Mouse (Mus musculus): ENCODE results near the gene Kpnb1. TPM values are rescaled to one million over a fixed set of nuclear protein-coding genes. Genes with fewer than 3 reads are reported as not detected.
"Not testable (repeated sequence)": the region's sequence is repeated elsewhere in the genome, so short reads cannot be mapped to it uniquely, and the experiment has no call there.

Kpnb1 gene
- polyA plus RNA-seq, 1 experiment from 2014 or later = 39.0 TPM

- not testable (repeated sequence) for H3K36me3 ChIP-seq (ENCODE audit: control insufficient read depth, insufficient read depth); ATAC-seq; H3K27me3 ChIP-seq (replicated peaks; ENCODE audit: control insufficient read depth, insufficient read depth, low read length); H3K4me2 ChIP-seq (ENCODE audit: low read length); H3K9ac ChIP-seq (replicated peaks; ENCODE audit: low read depth, low read length); H3K27ac ChIP-seq (ENCODE audit: low read length); H3K9me3 ChIP-seq (ENCODE audit: control insufficient read depth, low read length); H3K4me3 ChIP-seq (replicated peaks; ENCODE audit: low read length)
- 86% methylated on average over 6 of the region's 6 CpGs for WGBS
- peaks cover 24% of the 10 kb centered on the region for H3K4me1 ChIP-seq (replicated peaks; ENCODE audit: control insufficient read depth, insufficient read depth, low read length)
These were observed 2.0 kb upstream of the Kpnb1 start for GRCm38 (mm10) chr11:97189645-97190044.

GRCm38 (mm10) chr11:97189231-97189630, 1.6 kb upstream of the Kpnb1 start:
- Histone ChIP-seq H3K9me3 (ENCODE audit: control insufficient read depth, low read length) (no peaks in the 10 kb centered on the region), H3K9ac (replicated peaks; ENCODE audit: low read depth, low read length) (no peak overlapping the region), H3K27ac (ENCODE audit: low read length) (no peak overlapping the region; the same call in 1 of the 2 replicates), H3K36me3 (ENCODE audit: control insufficient read depth, insufficient read depth) (peaks cover 7% of the 10 kb centered on the region), H3K4me1 (replicated peaks; ENCODE audit: control insufficient read depth, insufficient read depth, low read length) (peaks cover 24% of the 10 kb centered on the region), H3K4me2 (ENCODE audit: low read length) (peak overlapping the region; percentile 80), H3K27me3 (replicated peaks; ENCODE audit: control insufficient read depth, insufficient read depth, low read length) (no peaks in the 10 kb centered on the region), H3K4me3 (replicated peaks; ENCODE audit: low read length) (no peak overlapping the region; the same call in 1 of the 2 replicates)
- ATAC-seq = no peak
- WGBS = 40% methylated on average over 3 of the region's 3 CpGs

GRCm38 (mm10) chr11:97188643-97188955, 918 bp upstream of the Kpnb1 start:
- under 1% methylated on average over 15 of the region's 15 CpGs for WGBS
- Histone ChIP-seq H3K27ac (ENCODE audit: low read length) (peak overlapping the region; percentile 79), H3K9me3 (ENCODE audit: control insufficient read depth, low read length) (no peaks in the 10 kb centered on the region), H3K9ac (replicated peaks; ENCODE audit: low read depth, low read length) (peak overlapping the region; percentile 53), H3K27me3 (replicated peaks; ENCODE audit: control insufficient read depth, insufficient read depth, low read length) (no peaks in the 10 kb centered on the region), H3K4me3 (replicated peaks; ENCODE audit: low read length) (peak overlapping the region; percentile 87), H3K4me2 (ENCODE audit: low read length) (peak overlapping the region; percentile 80), H3K36me3 (ENCODE audit: control insufficient read depth, insufficient read depth) (peaks cover 10% of the 10 kb centered on the region), H3K4me1 (replicated peaks; ENCODE audit: control insufficient read depth, insufficient read depth, low read length) (peaks cover 26% of the 10 kb centered on the region)
- ATAC-seq = no peak

GRCm38 (mm10) chr11:97186947-97187763, 526 bp downstream of the Kpnb1 start:
- Histone ChIP-seq H3K4me1 (replicated peaks; ENCODE audit: control insufficient read depth, insufficient read depth, low read length) (peaks cover 26% of the 10 kb centered on the region), H3K9ac (replicated peaks; ENCODE audit: low read depth, low read length) (peak overlapping the region; percentile 83), H3K36me3 (ENCODE audit: control insufficient read depth, insufficient read depth) (peaks cover 10% of the 10 kb centered on the region), H3K27me3 (replicated peaks; ENCODE audit: control insufficient read depth, insufficient read depth, low read length) (no peaks in the 10 kb centered on the region), H3K9me3 (ENCODE audit: control insufficient read depth, low read length) (no peaks in the 10 kb centered on the region), H3K27ac (ENCODE audit: low read length) (peak overlapping the region; percentile 95), H3K4me3 (replicated peaks; ENCODE audit: low read length) (peak overlapping the region; percentile 87), H3K4me2 (ENCODE audit: low read length) (peak overlapping the region; percentile 66)
- peak; percentile 69 for ATAC-seq
- 1% methylated on average over 31 of the region's 74 CpGs for WGBS

GRCm38 (mm10) chr11:97185704-97186614, 1.7 kb downstream of the Kpnb1 start:
- Histone ChIP-seq H3K4me3 (replicated peaks; ENCODE audit: low read length) (peak overlapping the region; percentile 87), H3K4me2 (ENCODE audit: low read length) (peak overlapping the region; percentile 66), H3K27ac (ENCODE audit: low read length) (no peak overlapping the region), H3K9ac (replicated peaks; ENCODE audit: low read depth, low read length) (no peak overlapping the region), H3K27me3 (replicated peaks; ENCODE audit: control insufficient read depth, insufficient read depth, low read length) (no peaks in the 10 kb centered on the region), H3K4me1 (replicated peaks; ENCODE audit: control insufficient read depth, insufficient read depth, low read length) (peaks cover 26% of the 10 kb centered on the region), H3K36me3 (ENCODE audit: control insufficient read depth, insufficient read depth) (peaks cover 17% of the 10 kb centered on the region), H3K9me3 (ENCODE audit: control insufficient read depth, low read length) (no peaks in the 10 kb centered on the region)
- 60% methylated on average over 5 of the region's 5 CpGs for WGBS
- ATAC-seq = no peak

- H3K4me1 ChIP-seq (replicated peaks; ENCODE audit: control insufficient read depth, insufficient read depth, low read length) = peaks cover 26% of the 10 kb centered on the region
- H3K4me3 ChIP-seq (replicated peaks; ENCODE audit: low read length) = no peak overlapping the region
- H3K27me3 ChIP-seq (replicated peaks; ENCODE audit: control insufficient read depth, insufficient read depth, low read length) = no peaks in the 10 kb centered on the region
- no peak overlapping the region for H3K27ac ChIP-seq (ENCODE audit: low read length)
- peaks cover 27% of the 10 kb centered on the region for H3K36me3 ChIP-seq (ENCODE audit: control insufficient read depth, insufficient read depth)
- 78% methylated on average over 5 of the region's 5 CpGs for WGBS
- H3K9ac ChIP-seq (replicated peaks; ENCODE audit: low read depth, low read length) = no peak overlapping the region
- no peaks in the 10 kb centered on the region for H3K9me3 ChIP-seq (ENCODE audit: control insufficient read depth, low read length)
- H3K4me2 ChIP-seq (ENCODE audit: low read length) = no peak overlapping the region
- no peak for ATAC-seq
These were observed 2.8 kb downstream of the Kpnb1 start for GRCm38 (mm10) chr11:97184875-97185274.

- H3K9me3 ChIP-seq (ENCODE audit: control insufficient read depth, low read length) = no peaks in the 10 kb centered on the region
- H3K4me3 ChIP-seq (replicated peaks; ENCODE audit: low read length) = no peak overlapping the region
- WGBS = 94% methylated on average over 3 of the region's 3 CpGs
- H3K27me3 ChIP-seq (replicated peaks; ENCODE audit: control insufficient read depth, insufficient read depth, low read length) = no peaks in the 10 kb centered on the region
- no peak overlapping the region for H3K27ac ChIP-seq (ENCODE audit: low read length)
- H3K4me2 ChIP-seq (ENCODE audit: low read length) = no peak overlapping the region
- peaks cover 15% of the 10 kb centered on the region; the same call in 1 of the 2 replicates for H3K4me1 ChIP-seq (replicated peaks; ENCODE audit: control insufficient read depth, insufficient read depth, low read length)
- ATAC-seq = no peak
- peaks cover 41% of the 10 kb centered on the region for H3K36me3 ChIP-seq (ENCODE audit: control insufficient read depth, insufficient read depth)
- H3K9ac ChIP-seq (replicated peaks; ENCODE audit: low read depth, low read length) = no peak overlapping the region
These were observed 5.2 kb downstream of the Kpnb1 start for GRCm38 (mm10) chr11:97182446-97182845.

GRCm38 (mm10) chr11:97181061-97181460, 6.6 kb downstream of the Kpnb1 start:
- H3K9me3 ChIP-seq (ENCODE audit: control insufficient read depth, low read length) = no peaks in the 10 kb centered on the region
- H3K4me1 ChIP-seq (replicated peaks; ENCODE audit: control insufficient read depth, insufficient read depth, low read length) = 0 out of 2 replicates have a peak, but pooled peaks cover 9% of the 10 kb centered on the region
- H3K27me3 ChIP-seq (replicated peaks; ENCODE audit: control insufficient read depth, insufficient read depth, low read length) = no peaks in the 10 kb centered on the region
- H3K4me3 ChIP-seq (replicated peaks; ENCODE audit: low read length) = no peak overlapping the region
- WGBS = 84% methylated on average over 5 of the region's 5 CpGs
- H3K36me3 ChIP-seq (ENCODE audit: control insufficient read depth, insufficient read depth) = peaks cover 51% of the 10 kb centered on the region
- no peak overlapping the region for H3K4me2 ChIP-seq (ENCODE audit: low read length)
- no peak for ATAC-seq
- H3K27ac ChIP-seq (ENCODE audit: low read length) = no peak overlapping the region
- H3K9ac ChIP-seq (replicated peaks; ENCODE audit: low read depth, low read length) = no peak overlapping the region

GRCm38 (mm10) chr11:97178198-97178597, 9.5 kb downstream of the Kpnb1 start:
- Histone ChIP-seq H3K4me3 (replicated peaks; ENCODE audit: low read length) (no peak overlapping the region), H3K4me1 (replicated peaks; ENCODE audit: control insufficient read depth, insufficient read depth, low read length) (no peaks in the 10 kb centered on the region), H3K27ac (ENCODE audit: low read length) (no peak overlapping the region), H3K27me3 (replicated peaks; ENCODE audit: control insufficient read depth, insufficient read depth, low read length) (no peaks in the 10 kb centered on the region), H3K4me2 (ENCODE audit: low read length) (no peak overlapping the region), H3K9me3 (ENCODE audit: control insufficient read depth, low read length) (no peaks in the 10 kb centered on the region), H3K9ac (replicated peaks; ENCODE audit: low read depth, low read length) (no peak overlapping the region), H3K36me3 (ENCODE audit: control insufficient read depth, insufficient read depth) (peaks cover 61% of the 10 kb centered on the region)
- WGBS = 92% methylated on average over 2 of the region's 2 CpGs
- no peak for ATAC-seq

Measured in forebrain, embryonic 16.5 days (tissue).